Mouse (Mus musculus): ENCODE measurements around the gene Prickle1. TPM values are rescaled to one million over a fixed set of nuclear protein-coding genes. Genes with fewer than 3 reads are reported as not detected.

Prickle1 gene
- polyA plus RNA-seq, 1 experiment from 2014 or later = 28.2 TPM

DNA sequence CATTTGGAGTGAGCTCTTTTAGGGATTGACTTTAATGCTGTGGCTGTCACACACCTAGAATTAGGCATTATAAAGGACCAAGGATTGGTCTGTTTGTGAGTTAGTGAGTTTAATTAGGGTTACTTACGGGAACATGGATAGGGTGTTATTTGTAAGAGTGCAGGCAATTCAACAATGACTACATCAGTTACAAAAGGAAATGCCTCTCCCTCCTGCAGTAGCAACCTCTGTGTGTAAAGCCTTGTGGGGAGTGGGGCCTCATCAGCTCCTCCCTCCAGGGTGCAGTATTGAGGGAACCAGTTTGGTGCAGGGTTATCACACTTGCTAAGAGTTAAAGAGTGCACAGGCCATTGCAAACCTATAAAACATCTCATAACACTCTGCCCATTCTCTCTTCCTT lies 123.6 kb downstream of the Prickle1 start:
- Histone ChIP-seq H3K4me1 (replicated peaks) (peaks cover 5% of the 10 kb centered on the region), H3K4me3 (no peak overlapping the region), H3K27me3 (no peaks in the 10 kb centered on the region), H3K36me3 (no peaks in the 10 kb centered on the region), H3K9me3 (replicated peaks) (no peaks in the 10 kb centered on the region), H3K4me2 (no peak overlapping the region), H3K27ac (no peak overlapping the region), H3K9ac (no peak overlapping the region)
- 82% methylated on average over 1 of the region's 1 CpGs for WGBS
- ATAC-seq (replicated peaks; ENCODE audit: insufficient number of reproducible peaks, insufficient read depth, low FRiP score, low read depth) = no peak

DNA sequence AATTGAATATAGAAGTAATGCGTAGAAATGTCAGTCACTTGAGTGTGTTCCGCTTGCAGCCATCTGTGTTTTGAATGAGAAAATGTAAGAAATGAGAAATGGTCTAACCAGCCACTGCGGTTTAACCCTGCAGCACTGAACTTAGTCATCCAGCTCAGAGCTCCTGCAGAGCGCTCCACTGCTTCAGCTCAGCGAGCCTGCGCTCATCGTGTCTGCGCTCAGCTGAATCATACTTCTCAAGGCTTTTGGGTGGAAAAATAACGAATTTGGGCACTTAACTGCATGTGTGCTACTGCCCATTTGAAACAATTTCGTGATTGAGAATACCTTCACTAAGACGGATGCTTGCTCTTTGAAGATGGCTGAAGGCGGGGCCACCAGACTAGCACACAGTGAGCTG lies 124.0 kb downstream of the Prickle1 start:
- H3K9ac ChIP-seq = no peak overlapping the region

GRCm38 (mm10) chr15:93461066-93461465 lies 134.6 kb downstream of the Prickle1 start:
- Histone ChIP-seq H3K9me3 (replicated peaks) (no peaks in the 10 kb centered on the region), H3K36me3 (peaks cover 9% of the 10 kb centered on the region; the same call in 1 of the 2 replicates), H3K27me3 (no peaks in the 10 kb centered on the region), H3K9ac (no peak overlapping the region), H3K4me3 (no peak overlapping the region), H3K4me2 (no peak overlapping the region), H3K27ac (no peak overlapping the region), H3K4me1 (replicated peaks) (no peaks in the 10 kb centered on the region)
- 94% methylated on average over 23 of the region's 23 CpGs for WGBS
- no peak for ATAC-seq (replicated peaks; ENCODE audit: insufficient number of reproducible peaks, insufficient read depth, low FRiP score, low read depth)

More for the DNA sequence above, 124.0 kb downstream of the Prickle1 start:
- ATAC-seq (replicated peaks; ENCODE audit: insufficient number of reproducible peaks, insufficient read depth, low FRiP score, low read depth) = no peak
- Histone ChIP-seq H3K27ac (no peak overlapping the region), H3K9me3 (replicated peaks) (no peaks in the 10 kb centered on the region), H3K4me2 (no peak overlapping the region), H3K36me3 (no peaks in the 10 kb centered on the region), H3K27me3 (no peaks in the 10 kb centered on the region), H3K4me3 (no peak overlapping the region), H3K4me1 (replicated peaks) (peaks cover 5% of the 10 kb centered on the region)
- WGBS = 82% methylated on average over 12 of the region's 12 CpGs

GRCm38 (mm10) chr15:93459422-93459821 lies 136.3 kb downstream of the Prickle1 start:
- 79% methylated on average over 5 of the region's 5 CpGs for WGBS
- ATAC-seq (replicated peaks; ENCODE audit: insufficient number of reproducible peaks, insufficient read depth, low FRiP score, low read depth) = no peak
- no peaks in the 10 kb centered on the region for H3K9me3 ChIP-seq (replicated peaks)
- H3K9ac ChIP-seq = no peak overlapping the region
- no peaks in the 10 kb centered on the region for H3K36me3 ChIP-seq
- H3K27ac ChIP-seq = no peak overlapping the region
- no peaks in the 10 kb centered on the region for H3K27me3 ChIP-seq
- no peak overlapping the region for H3K4me2 ChIP-seq
- H3K4me3 ChIP-seq = no peak overlapping the region
- H3K4me1 ChIP-seq (replicated peaks) = no peaks in the 10 kb centered on the region

- Histone ChIP-seq H3K4me3 (no peak overlapping the region), H3K9ac (no peak overlapping the region), H3K36me3 (no peaks in the 10 kb centered on the region), H3K4me1 (replicated peaks) (0 out of 2 replicates have a peak, but pooled peaks cover 2% of the 10 kb centered on the region), H3K27me3 (no peaks in the 10 kb centered on the region), H3K9me3 (replicated peaks) (no peaks in the 10 kb centered on the region), H3K27ac (no peak overlapping the region), H3K4me2 (no peak overlapping the region)
- no peak for ATAC-seq (replicated peaks; ENCODE audit: insufficient number of reproducible peaks, insufficient read depth, low FRiP score, low read depth)
These were observed 139.7 kb downstream of the Prickle1 start for GRCm38 (mm10) chr15:93456005-93456404.

GRCm38 (mm10) chr15:93453296-93453695 lies 142.4 kb downstream of the Prickle1 start:
- no peak overlapping the region for H3K9ac ChIP-seq
- WGBS = 67% methylated on average over 1 of the region's 1 CpGs
- H3K27ac ChIP-seq = no peak overlapping the region
- no peak overlapping the region for H3K4me3 ChIP-seq
- no peak overlapping the region for H3K4me2 ChIP-seq
- no peaks in the 10 kb centered on the region for H3K27me3 ChIP-seq
- H3K36me3 ChIP-seq = no peaks in the 10 kb centered on the region
- H3K4me1 ChIP-seq (replicated peaks) = 0 out of 2 replicates have a peak, but pooled peaks cover 2% of the 10 kb centered on the region
- no peaks in the 10 kb centered on the region for H3K9me3 ChIP-seq (replicated peaks)
- ATAC-seq (replicated peaks; ENCODE audit: insufficient number of reproducible peaks, insufficient read depth, low FRiP score, low read depth) = no peak

Other genes with a start within 250 kb of the Prickle1 start
- gene Zcrb1, start 197.6 kb downstream of the Prickle1 start, polyA plus RNA-seq (2015; fragmentation: Nextera tagmentation; extraction: Ambion mirVana) = 99.7 and 115 TPM in 2 replicates
- 31.9 and 35.3 TPM in 2 replicates for gene Pphln1, start 197.5 kb downstream of the Prickle1 start, polyA plus RNA-seq (2015; fragmentation: Nextera tagmentation; extraction: Ambion mirVana)